21 mouse cellular contexts compared by ENCODE assay signal in genomic region chr4:153652841-153653240, GRCm38 (mm10).
DNase-seq lines count a peak whose midpoint lies in the region; ATAC-seq and TF ChIP-seq lines count a peak whose summit lies in the region.
"Had no signal": no experiment of that assay in that cellular context is flagged by ENCODE, and none has a peak within 500 bp of the region (broad histone marks: within the 10 kb centered on the region; RNA-seq: fewer than 3 reads in every experiment).

No protein-coding gene starts in this region.

- no peak overlapping the region for H3K4me2 ChIP-seq in forebrain, postnatal 0 days (ENCODE audit: low read depth)
- no peak overlapping the region for H3K4me2 ChIP-seq in forebrain, embryonic 11.5 days (ENCODE audit: low read depth, low read length, severe bottlenecking)
- H3K4me2 ChIP-seq: embryonic facial prominence, embryonic 12.5 days; forebrain, embryonic 15.5 days; heart, embryonic 15.5 days; limb, embryonic 15.5 days; liver, embryonic 15.5 days; midbrain, embryonic 11.5 days; neural tube, embryonic 13.5 days; stomach, embryonic 15.5 days had no signal

- no peaks in the 10 kb centered on the region for H3K9me3 ChIP-seq in forebrain, postnatal 0 days (ENCODE audit: low read length)
- no peaks in the 10 kb centered on the region for H3K9me3 ChIP-seq in forebrain, embryonic 11.5 days (ENCODE audit: control insufficient read depth, low read length)
- H3K9me3 ChIP-seq: embryonic facial prominence, embryonic 12.5 days; forebrain, embryonic 15.5 days; heart, embryonic 15.5 days; limb, embryonic 15.5 days; liver, embryonic 15.5 days; neural tube, embryonic 13.5 days; stomach, embryonic 15.5 days had no signal

- H3K9ac ChIP-seq in forebrain, postnatal 0 days: no peak overlapping the region
- no peak overlapping the region for H3K9ac ChIP-seq in forebrain, embryonic 11.5 days (ENCODE audit: low read length)
- H3K9ac ChIP-seq: embryonic facial prominence, embryonic 12.5 days; forebrain, embryonic 15.5 days; heart, embryonic 15.5 days; limb, embryonic 15.5 days; liver, embryonic 15.5 days; neural tube, embryonic 13.5 days; stomach, embryonic 15.5 days had no signal

- H3K27me3 ChIP-seq in forebrain, postnatal 0 days (ENCODE audit: insufficient read depth, low read length): no peaks in the 10 kb centered on the region
- H3K27me3 ChIP-seq in forebrain, embryonic 11.5 days (ENCODE audit: control insufficient read depth, insufficient read depth, low read length): no peaks in the 10 kb centered on the region
- H3K27me3 ChIP-seq: embryonic facial prominence, embryonic 12.5 days; forebrain, embryonic 15.5 days; heart, embryonic 15.5 days; limb, embryonic 15.5 days; liver, embryonic 15.5 days; neural tube, embryonic 13.5 days; stomach, embryonic 15.5 days had no signal

- no peak overlapping the region for H3K4me3 ChIP-seq in forebrain, postnatal 0 days (ENCODE audit: low read depth, low read length)
- no peak overlapping the region for H3K4me3 ChIP-seq in forebrain, embryonic 11.5 days (ENCODE audit: low read depth, low read length)
- no peak overlapping the region for H3K4me3 ChIP-seq in left cerebral cortex, adult 2 months
- H3K4me3 ChIP-seq: embryonic facial prominence, embryonic 12.5 days; forebrain, embryonic 15.5 days; heart, adult 2 months; heart, embryonic 15.5 days; limb, embryonic 15.5 days; liver, embryonic 15.5 days; neural tube, embryonic 13.5 days; stomach, embryonic 15.5 days had no signal

- TF ChIP-seq CTCF in forebrain, postnatal 0 days (IDR thresholded peaks at IDR 0.05; ENCODE audit: low read depth): no peak
- TF ChIP-seq CTCF in left cerebral cortex, adult 2 months (IDR thresholded peaks at IDR 0.05): no peak

- 78% methylated on average over 11 of the region's 11 CpGs for WGBS in forebrain, postnatal 0 days
- 89% methylated on average over 11 of the region's 11 CpGs for WGBS in forebrain, embryonic 11.5 days

- no peak overlapping the region for H3K27ac ChIP-seq in forebrain, postnatal 0 days (ENCODE audit: low read depth, low read length)
- no peak overlapping the region for H3K27ac ChIP-seq in forebrain, embryonic 11.5 days (ENCODE audit: low read depth, low read length)
- H3K27ac ChIP-seq in left cerebral cortex, adult 2 months: peak overlapping the region; percentile 66; the same call in 1 of the 2 replicates
- H3K27ac ChIP-seq: embryonic facial prominence, embryonic 12.5 days; forebrain, embryonic 15.5 days; heart, adult 2 months; heart, embryonic 15.5 days; limb, embryonic 15.5 days; liver, embryonic 15.5 days; macrophage; neural tube, embryonic 13.5 days; stomach, embryonic 15.5 days had no signal

- no peaks in the 10 kb centered on the region for H3K4me1 ChIP-seq in forebrain, postnatal 0 days (ENCODE audit: insufficient read depth)
- no peaks in the 10 kb centered on the region for H3K4me1 ChIP-seq in forebrain, embryonic 11.5 days (replicated peaks; ENCODE audit: control insufficient read depth, insufficient read depth, low read length)
- H3K4me1 ChIP-seq: forebrain, embryonic 15.5 days; heart, embryonic 15.5 days; limb, embryonic 15.5 days; liver, embryonic 15.5 days; stomach, embryonic 15.5 days had no signal

- ATAC-seq in forebrain, postnatal 0 days: peak; percentile 25; the same call in 1 of the 2 replicates
- no peak for ATAC-seq in forebrain, embryonic 11.5 days (replicated peaks; ENCODE audit: low FRiP score)
- ATAC-seq: forebrain, embryonic 15.5 days had no signal

- H3K36me3 ChIP-seq in forebrain, postnatal 0 days (ENCODE audit: insufficient read depth): no peaks in the 10 kb centered on the region
- H3K36me3 ChIP-seq in forebrain, embryonic 11.5 days (ENCODE audit: control insufficient read depth, insufficient read depth, low read length): no peaks in the 10 kb centered on the region
- H3K36me3 ChIP-seq: embryonic facial prominence, embryonic 12.5 days; forebrain, embryonic 15.5 days; heart, embryonic 15.5 days; limb, embryonic 15.5 days; liver, embryonic 15.5 days; neural tube, embryonic 13.5 days; stomach, embryonic 15.5 days had no signal

- intact Hi-C loops in left cerebral cortex, adult 2 months (cut with DNase I): no loop called here

- DNase-seq in forebrain, postnatal 0 days: peak; percentile 34
- no peak for DNase-seq in forebrain, embryonic 11.5 days (ENCODE audit: low spot score)
- DNase-seq in R1 (ENCODE audit: low read depth, low spot score): peak; percentile 23
- DNase-seq in left cerebral cortex, adult 2 months (ENCODE audit: extremely low spot score in 1 of 2, low spot score in 2 of 2): peak; percentile 45 to 48
- peak; percentile 54 to 60 for DNase-seq in right cerebral cortex, adult 2 months (ENCODE audit: low spot score in 2 of 2)
- no peak for DNase-seq in natural killer cell, adult 2 months (ENCODE audit: low spot score in 2 of 2)
- no peak for DNase-seq in ovary, postnatal 36 days (ENCODE audit: low spot score)
- DNase-seq in adrenal gland, postnatal 25 days: no peak
- DNase-seq: cerebellum, adult 9-10 months; gastrocnemius, postnatal 10 days; heart, adult 2 months; kidney, adult 11 months had no signal

Comparison
In these comparisons a context has a peak if more than half of its experiments do, and no peak if none do; other contexts are left out.
1. DNase-seq: peak in forebrain, postnatal 0 days (single experiment), R1 (single experiment), left cerebral cortex, adult 2 months (2 of 2) and right cerebral cortex, adult 2 months (2 of 2); none in forebrain, embryonic 11.5 days (single experiment), natural killer cell, adult 2 months (0 of 2), ovary, postnatal 36 days (single experiment) and adrenal gland, postnatal 25 days (single experiment).